Mouse (Mus musculus) G1E (cell line): Measurements from ENCODE around the gene Slc23a2.

Experiments used
- CTCF ChIP-seq: IDR thresholded peaks from 2 replicates; pipeline ENCODE4 v1.5.1; 2012; ENCODE audit warnings: low read depth, low read length, inconsistent platforms, mixed read lengths
- GATA1 ChIP-seq: IDR thresholded peaks from 2 replicates; pipeline ENCODE4 v1.6.1; 2012; ENCODE audit warnings: borderline replicate concordance, low read length, inconsistent platforms, mixed read lengths
- GATA2 ChIP-seq: IDR thresholded peaks from 2 replicates; pipeline ENCODE4 v1.6.1; 2012; ENCODE audit warnings: low read depth, low read length, inconsistent platforms, borderline replicate concordance

- TF ChIP-seq CTCF (no peak), GATA1 (no peak), GATA2 (no peak)
These were observed 115.1 kb downstream of the Slc23a2 start, which contains the start of gene Rassf2 for GRCm38 (mm10) chr2:132029646-132030417.
